Mouse (Mus musculus): Measurements from ENCODE around the gene Phactr1. TPM values are rescaled to one million over a fixed set of nuclear protein-coding genes. Genes with fewer than 3 reads are reported as not detected.

Gene Phactr1
- polyA plus RNA-seq, 1 experiment = 0.35 TPM

DNA sequence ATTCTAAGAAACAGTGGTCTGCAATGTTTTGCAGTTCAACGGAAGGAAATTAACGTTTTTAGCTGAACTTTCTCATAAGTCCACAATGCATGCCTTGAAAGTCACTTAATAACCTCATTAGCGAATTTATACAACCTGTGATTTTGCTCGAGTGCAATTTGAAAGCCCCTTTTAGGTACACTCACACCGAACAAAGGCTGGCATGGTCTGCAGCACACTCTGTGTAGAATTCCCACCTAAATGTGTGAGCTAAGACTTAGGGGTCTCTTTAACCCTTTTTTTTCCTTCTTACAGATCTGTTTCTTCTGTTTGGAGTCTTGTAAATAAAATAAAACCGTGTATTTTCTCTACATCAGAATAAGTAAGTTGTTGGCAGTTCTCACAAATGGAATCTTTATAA is 335.3 kb downstream of the Phactr1 start:
- H3K4me3 ChIP-seq (replicated peaks; ENCODE audit: control insufficient read depth, low read depth, low read length) = no peak overlapping the region
- WGBS = 72% methylated on average over 6 of the region's 6 CpGs
- TF ChIP-seq POLR2A (IDR thresholded peaks at IDR 0.05; ENCODE audit: borderline replicate concordance, control insufficient read depth, low read depth, low read length) = no peak
- TF ChIP-seq CTCF (IDR thresholded peaks at IDR 0.05; ENCODE audit: control insufficient read depth, insufficient read depth, low read length) = no peak
- no peak overlapping the region for H3K27ac ChIP-seq (ENCODE audit: control insufficient read depth, insufficient read depth, low read depth, low read length, poor library complexity)
- no peaks in the 10 kb centered on the region for H3K4me1 ChIP-seq (ENCODE audit: control insufficient read depth, insufficient read depth, low read length)

GRCm38 (mm10) chr13:43018863-43019262 is 338.4 kb downstream of the Phactr1 start:
- Histone ChIP-seq H3K27ac (ENCODE audit: control insufficient read depth, insufficient read depth, low read depth, low read length, poor library complexity) (no peak overlapping the region), H3K4me3 (replicated peaks; ENCODE audit: control insufficient read depth, low read depth, low read length) (no peak overlapping the region), H3K4me1 (ENCODE audit: control insufficient read depth, insufficient read depth, low read length) (no peaks in the 10 kb centered on the region)
- TF ChIP-seq CTCF (IDR thresholded peaks at IDR 0.05; ENCODE audit: control insufficient read depth, insufficient read depth, low read length) (no peak), POLR2A (IDR thresholded peaks at IDR 0.05; ENCODE audit: borderline replicate concordance, control insufficient read depth, low read depth, low read length) (no peak)
- 72% methylated on average over 5 of the region's 5 CpGs for WGBS

DNA sequence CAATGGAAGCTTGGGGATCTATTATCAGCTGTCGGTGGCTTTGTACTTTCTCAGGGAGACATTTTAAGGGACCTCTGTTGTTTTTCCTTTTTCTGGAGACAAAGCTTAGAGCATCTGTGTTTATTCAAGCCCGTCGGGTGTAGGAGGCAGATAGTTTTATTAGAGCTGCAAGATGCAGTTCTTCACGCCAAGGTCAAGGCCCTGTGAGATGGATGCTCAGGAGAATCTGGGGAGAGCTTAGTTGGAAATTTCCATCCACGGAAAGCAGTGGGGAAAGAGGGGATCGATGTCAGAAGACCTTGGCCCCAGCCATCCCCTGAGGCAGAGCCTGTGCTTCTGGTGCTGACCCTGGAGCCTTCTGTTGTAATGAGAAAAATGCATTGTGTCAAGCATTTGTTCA is 340.6 kb downstream of the Phactr1 start:
- H3K4me1 ChIP-seq (ENCODE audit: control insufficient read depth, insufficient read depth, low read length) = no peaks in the 10 kb centered on the region
- no peak overlapping the region for H3K4me3 ChIP-seq (replicated peaks; ENCODE audit: control insufficient read depth, low read depth, low read length)
- 80% methylated on average over 6 of the region's 6 CpGs for WGBS
- TF ChIP-seq POLR2A (IDR thresholded peaks at IDR 0.05; ENCODE audit: borderline replicate concordance, control insufficient read depth, low read depth, low read length) (no peak), CTCF (IDR thresholded peaks at IDR 0.05; ENCODE audit: control insufficient read depth, insufficient read depth, low read length) (no peak)
- H3K27ac ChIP-seq (ENCODE audit: control insufficient read depth, insufficient read depth, low read depth, low read length, poor library complexity) = no peak overlapping the region

DNA sequence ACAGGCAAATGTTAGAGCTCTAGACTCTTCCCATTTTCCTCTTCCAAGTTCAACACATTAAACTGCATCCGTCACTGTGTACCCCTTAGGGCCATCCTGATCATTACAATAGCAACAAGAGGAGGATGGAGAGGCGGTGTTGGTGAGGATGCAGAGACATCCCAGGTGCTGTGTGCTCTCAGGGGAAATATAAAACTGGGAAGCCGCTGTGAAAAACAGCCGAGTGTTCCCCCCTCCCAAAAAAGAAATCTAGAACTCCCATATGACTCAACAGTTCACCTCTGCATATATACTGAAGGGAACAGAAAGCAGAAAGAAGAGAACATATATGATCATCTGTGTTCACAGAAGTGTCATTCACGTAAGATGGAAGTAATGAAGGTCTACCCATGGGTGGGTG is 342.6 kb downstream of the Phactr1 start:
- 75% methylated on average over 5 of the region's 5 CpGs for WGBS
- Histone ChIP-seq H3K27ac (ENCODE audit: control insufficient read depth, insufficient read depth, low read depth, low read length, poor library complexity) (no peak overlapping the region), H3K4me3 (replicated peaks; ENCODE audit: control insufficient read depth, low read depth, low read length) (no peak overlapping the region), H3K4me1 (ENCODE audit: control insufficient read depth, insufficient read depth, low read length) (no peaks in the 10 kb centered on the region)
- TF ChIP-seq POLR2A (IDR thresholded peaks at IDR 0.05; ENCODE audit: borderline replicate concordance, control insufficient read depth, low read depth, low read length) = no peak

DNA sequence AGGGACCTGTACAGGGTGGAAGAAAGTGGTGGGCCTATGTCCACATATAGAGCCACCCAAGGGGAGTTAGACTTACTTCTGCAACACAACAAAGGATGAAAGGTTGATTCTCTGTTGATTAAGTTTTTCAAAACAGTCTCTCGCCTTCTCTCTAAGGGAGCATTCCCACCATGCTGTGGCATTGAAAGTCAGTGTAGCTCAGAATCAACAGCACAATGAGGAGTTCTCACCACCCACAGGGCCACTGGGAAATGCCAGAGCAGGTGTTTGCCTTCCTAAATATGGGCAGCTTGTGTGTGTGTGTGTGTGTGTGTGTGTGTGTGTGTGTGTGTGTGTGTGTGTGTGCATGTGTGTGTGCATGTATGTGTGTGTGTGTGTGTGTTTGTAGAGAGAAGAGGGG is 347.1 kb downstream of the Phactr1 start:
- Histone ChIP-seq H3K4me3 (replicated peaks; ENCODE audit: control insufficient read depth, low read depth, low read length) (no peak overlapping the region), H3K27ac (ENCODE audit: control insufficient read depth, insufficient read depth, low read depth, low read length, poor library complexity) (no peak overlapping the region)
- WGBS = 79% methylated on average over 1 of the region's 1 CpGs

DNA sequence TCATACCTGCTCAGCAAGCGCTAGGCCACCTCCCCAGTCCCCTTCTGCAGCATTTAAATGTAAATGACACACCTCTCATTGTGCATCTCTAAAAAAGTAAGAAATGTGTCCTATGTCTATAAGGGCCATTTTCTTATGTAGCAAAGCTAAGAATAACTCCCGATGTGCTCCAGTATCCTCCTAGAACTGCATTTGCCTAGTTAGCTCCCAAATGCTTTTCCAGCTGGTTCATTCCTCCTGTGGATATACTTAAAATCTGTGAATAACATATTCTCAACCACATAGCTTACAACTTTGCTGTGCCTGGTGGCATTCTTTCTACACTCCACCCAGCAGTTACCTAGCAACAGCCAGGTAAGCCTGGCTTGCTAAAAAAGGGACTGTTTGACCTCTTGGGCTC is 349.8 kb downstream of the Phactr1 start:
- H3K4me1 ChIP-seq (ENCODE audit: control insufficient read depth, insufficient read depth, low read length) = no peaks in the 10 kb centered on the region
- TF ChIP-seq CTCF (IDR thresholded peaks at IDR 0.05; ENCODE audit: control insufficient read depth, insufficient read depth, low read length) = no peak
- TF ChIP-seq POLR2A (IDR thresholded peaks at IDR 0.05; ENCODE audit: borderline replicate concordance, control insufficient read depth, low read depth, low read length) = no peak
- 78% methylated on average over 2 of the region's 2 CpGs for WGBS
- no peak overlapping the region for H3K27ac ChIP-seq (ENCODE audit: control insufficient read depth, insufficient read depth, low read depth, low read length, poor library complexity)
- no peak overlapping the region for H3K4me3 ChIP-seq (replicated peaks; ENCODE audit: control insufficient read depth, low read depth, low read length)

More for the DNA sequence above, 347.1 kb downstream of the Phactr1 start:
- no peaks in the 10 kb centered on the region for H3K4me1 ChIP-seq (ENCODE audit: control insufficient read depth, insufficient read depth, low read length)
- TF ChIP-seq CTCF (IDR thresholded peaks at IDR 0.05; ENCODE audit: control insufficient read depth, insufficient read depth, low read length) = no peak
- no peak for TF ChIP-seq POLR2A (IDR thresholded peaks at IDR 0.05; ENCODE audit: borderline replicate concordance, control insufficient read depth, low read depth, low read length)

DNA sequence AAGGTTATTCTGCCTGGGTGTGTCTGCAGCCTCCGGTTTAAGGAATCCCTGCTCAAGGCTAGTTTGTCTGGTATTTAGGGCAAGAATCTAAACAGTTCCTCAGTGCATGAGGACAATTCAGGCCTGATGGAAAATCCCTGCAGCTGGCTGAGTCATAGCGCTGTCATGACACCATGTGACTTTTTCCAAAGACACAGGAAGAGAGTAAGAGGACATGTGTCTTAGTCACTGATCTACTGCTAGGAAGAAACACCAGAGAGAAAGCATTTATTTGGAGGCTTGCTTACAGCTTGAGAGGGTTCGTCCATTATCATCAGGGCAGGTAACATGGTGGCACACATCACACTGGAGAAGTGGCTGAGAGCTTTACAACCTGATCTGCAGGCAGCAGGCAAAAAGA is 352.0 kb downstream of the Phactr1 start:
- H3K27ac ChIP-seq (ENCODE audit: control insufficient read depth, insufficient read depth, low read depth, low read length, poor library complexity) = no peak overlapping the region
- TF ChIP-seq POLR2A (IDR thresholded peaks at IDR 0.05; ENCODE audit: borderline replicate concordance, control insufficient read depth, low read depth, low read length) = no peak
- TF ChIP-seq CTCF (IDR thresholded peaks at IDR 0.05; ENCODE audit: control insufficient read depth, insufficient read depth, low read length) = no peak
- WGBS = 79% methylated on average over 3 of the region's 3 CpGs
- H3K4me3 ChIP-seq (replicated peaks; ENCODE audit: control insufficient read depth, low read depth, low read length) = no peak overlapping the region
- H3K4me1 ChIP-seq (ENCODE audit: control insufficient read depth, insufficient read depth, low read length) = no peaks in the 10 kb centered on the region

DNA sequence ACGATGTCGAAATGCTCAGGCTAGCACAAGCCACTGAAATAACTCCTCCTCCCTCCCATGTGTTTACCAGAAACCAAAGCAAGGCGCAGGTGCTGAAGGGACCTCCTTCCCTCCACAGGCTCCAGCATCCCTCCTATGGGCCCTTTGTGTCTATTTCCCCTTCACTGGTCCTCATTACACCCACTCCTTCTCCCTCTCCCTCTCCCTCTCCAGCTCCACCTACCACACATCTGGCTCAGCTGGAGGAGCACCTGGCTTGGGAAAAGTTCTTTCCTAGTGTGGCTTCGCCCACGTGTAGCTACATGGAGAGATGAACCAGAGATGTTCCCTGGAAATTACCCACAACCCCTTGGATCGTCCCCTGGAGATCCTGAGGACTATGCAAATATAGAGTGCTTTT is 356.1 kb downstream of the Phactr1 start:
- Histone ChIP-seq H3K27ac (ENCODE audit: control insufficient read depth, insufficient read depth, low read depth, low read length, poor library complexity) (no peak overlapping the region), H3K4me1 (ENCODE audit: control insufficient read depth, insufficient read depth, low read length) (no peaks in the 10 kb centered on the region), H3K4me3 (replicated peaks; ENCODE audit: control insufficient read depth, low read depth, low read length) (no peak overlapping the region)
- WGBS = 59% methylated on average over 6 of the region's 6 CpGs
- TF ChIP-seq CTCF (IDR thresholded peaks at IDR 0.05; ENCODE audit: control insufficient read depth, insufficient read depth, low read length) (no peak), POLR2A (IDR thresholded peaks at IDR 0.05; ENCODE audit: borderline replicate concordance, control insufficient read depth, low read depth, low read length) (no peak)

GRCm38 (mm10) chr13:43042766-43043165 is 362.3 kb downstream of the Phactr1 start:
- H3K4me1 ChIP-seq (ENCODE audit: control insufficient read depth, insufficient read depth, low read length) = no peaks in the 10 kb centered on the region
- no peak overlapping the region for H3K4me3 ChIP-seq (replicated peaks; ENCODE audit: control insufficient read depth, low read depth, low read length)
- no peak overlapping the region for H3K27ac ChIP-seq (ENCODE audit: control insufficient read depth, insufficient read depth, low read depth, low read length, poor library complexity)
- 67% methylated on average over 4 of the region's 4 CpGs for WGBS
- TF ChIP-seq CTCF (IDR thresholded peaks at IDR 0.05; ENCODE audit: control insufficient read depth, insufficient read depth, low read length) (no peak), POLR2A (IDR thresholded peaks at IDR 0.05; ENCODE audit: borderline replicate concordance, control insufficient read depth, low read depth, low read length) (no peak)

Data from bone marrow, adult 2 months (tissue).